Mouse (Mus musculus) common myeloid progenitor, adult 5-6 weeks (primary cell): ENCODE results near the gene Scarf1. TPM values are rescaled to one million over a fixed set of nuclear protein-coding genes. Genes with fewer than 3 reads are reported as not detected.

ENCODE experiments used
- ATAC-seq: replicated peaks from 2 replicates; pipeline ENCODE4 v1.8.0; 2016; ENCODE audit warnings: low read depth, mild to moderate bottlenecking, moderate TSS enrichment, inconsistent platforms; ENCODE audit not compliant: poor library complexity, severe bottlenecking
- total RNA-seq: library from RNA; stranded (forward); fragments of 200-1000, 187-1606 nt; gene quantifications from 2 replicates; pipeline ENCODE4 v1.2.3, GENCODE M21; 2017

Scarf1 gene
- total RNA-seq, 1 experiment from 2014 or later, result 1.8 TPM

- ATAC-seq, result no peak
Measured at GRCm38 (mm10) chr11:75558101-75558500, 44.8 kb downstream of the Scarf1 start.

- peak; percentile 54; the same call in 1 of the 2 replicates for ATAC-seq
Measured at GRCm38 (mm10) chr11:75559870-75560504, 46.6 kb downstream of the Scarf1 start.

- peak; percentile 48 for ATAC-seq
Measured at GRCm38 (mm10) chr11:75560530-75561409, 47.4 kb downstream of the Scarf1 start.

GRCm38 (mm10) chr11:75561410-75561791 is 48.1 kb downstream of the Scarf1 start:
- no peak for ATAC-seq

- no peak for ATAC-seq
Measured at GRCm38 (mm10) chr11:75562840-75563239, 49.5 kb downstream of the Scarf1 start.

- ATAC-seq, result no peak
Measured at GRCm38 (mm10) chr11:75563851-75564548, 50.7 kb downstream of the Scarf1 start.

GRCm38 (mm10) chr11:75565849-75566248 is 52.5 kb downstream of the Scarf1 start:
- no peak for ATAC-seq

- no peak for ATAC-seq
Measured at GRCm38 (mm10) chr11:75566276-75567196, 53.2 kb downstream of the Scarf1 start.

GRCm38 (mm10) chr11:75567346-75568114 is 54.2 kb downstream of the Scarf1 start:
- no peak for ATAC-seq

GRCm38 (mm10) chr11:75568115-75568511 is 54.8 kb downstream of the Scarf1 start:
- no peak for ATAC-seq

- no peak for ATAC-seq
Measured at GRCm38 (mm10) chr11:75568962-75569361, 55.6 kb downstream of the Scarf1 start.

GRCm38 (mm10) chr11:75570375-75571125 is 57.2 kb downstream of the Scarf1 start:
- ATAC-seq, result no peak

GRCm38 (mm10) chr11:75571126-75571990 is 58.0 kb downstream of the Scarf1 start:
- peak; percentile 67 for ATAC-seq

- no peak for ATAC-seq
Measured at GRCm38 (mm10) chr11:75572301-75572791, 59.0 kb downstream of the Scarf1 start.

GRCm38 (mm10) chr11:75572854-75573650 is 59.7 kb downstream of the Scarf1 start:
- peak; percentile 56 for ATAC-seq

- ATAC-seq, result no peak
Measured at GRCm38 (mm10) chr11:75574378-75575123, 61.2 kb downstream of the Scarf1 start.
